Mouse (Mus musculus) thymus, postnatal 0 days (tissue): ENCODE results near the gene Ugt1a5. TPM values are rescaled to one million over a fixed set of nuclear protein-coding genes. Genes with fewer than 3 reads are reported as not detected.
"Not testable (repeated sequence)": the region's sequence is repeated elsewhere in the genome, so short reads cannot be mapped to it uniquely, and the experiment has no call there.

Experiments
- DNase-seq: peaks from one replicate; pipeline ENCODE4 v3.0.0-alpha.2; 2015; ENCODE audit warnings: low spot score
- polyA plus RNA-seq: library from polyadenylated mRNA; unstranded; fragments of >200 nt; fragmentation: Nextera tagmentation; extraction: Ambion mirVana; gene quantifications from 2 replicates; pipeline ENCODE4 v1.2.1, GENCODE M21; 2015

Gene Ugt1a5
- not detected in 2 replicates for polyA plus RNA-seq

GRCm38 (mm10) chr1:88165711-88166110 is at the start of gene Ugt1a5:
TSS of gene Ugt1a5 (plus strand) at chr1:88166012.
- DNase-seq = no peak

DNA sequence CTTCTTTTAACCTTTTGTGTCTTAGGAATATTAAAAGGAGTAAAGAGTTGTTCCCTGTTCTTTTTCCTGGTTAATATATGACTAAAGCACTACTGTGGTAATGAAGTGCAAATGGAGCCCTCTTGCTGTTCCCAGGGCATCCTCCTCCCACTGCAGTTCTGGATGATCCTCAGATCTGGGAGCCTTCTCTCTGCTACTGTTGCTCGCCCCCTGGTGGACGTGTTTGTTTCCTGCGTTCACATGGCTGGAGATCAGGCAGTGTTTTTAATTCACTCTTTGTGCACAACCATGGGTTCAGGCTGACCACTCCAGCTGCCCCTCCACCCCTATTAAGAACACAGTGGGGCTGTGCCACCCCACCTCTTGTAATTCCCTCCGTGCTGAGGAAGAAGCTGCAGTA is 45.3 kb upstream of the Ugt1a5 start:
- DNase-seq = not testable (repeated sequence)

- DNase-seq = not testable (repeated sequence)
Observed at GRCm38 (mm10) chr1:88121521-88121920, 44.3 kb upstream of the Ugt1a5 start.

- DNase-seq = not testable (repeated sequence)
Observed at GRCm38 (mm10) chr1:88125827-88126360, 39.9 kb upstream of the Ugt1a5 start.

DNA sequence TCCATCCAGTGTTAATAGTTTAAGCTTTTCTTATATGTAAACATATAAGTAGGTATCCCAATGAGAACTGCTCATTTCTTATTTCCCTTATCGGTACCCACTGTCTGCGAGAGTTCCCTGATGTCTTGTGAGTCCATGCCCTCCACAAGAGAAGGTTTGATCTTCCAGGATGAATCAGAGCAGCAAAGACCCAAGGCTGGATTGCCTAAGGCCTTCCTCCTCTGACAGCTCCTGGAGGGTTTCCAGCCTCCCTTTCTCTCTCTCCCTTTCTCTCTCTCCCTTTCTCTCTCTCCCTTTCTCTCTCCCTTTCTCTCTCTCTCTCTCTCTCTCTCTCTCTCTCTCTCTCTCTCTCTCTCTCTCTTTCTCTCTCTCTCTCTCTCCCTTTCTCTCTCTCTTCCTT is 36.7 kb upstream of the Ugt1a5 start:
- DNase-seq = not testable (repeated sequence)

GRCm38 (mm10) chr1:88130223-88130622 is 35.6 kb upstream of the Ugt1a5 start:
- not testable (repeated sequence) for DNase-seq

DNA sequence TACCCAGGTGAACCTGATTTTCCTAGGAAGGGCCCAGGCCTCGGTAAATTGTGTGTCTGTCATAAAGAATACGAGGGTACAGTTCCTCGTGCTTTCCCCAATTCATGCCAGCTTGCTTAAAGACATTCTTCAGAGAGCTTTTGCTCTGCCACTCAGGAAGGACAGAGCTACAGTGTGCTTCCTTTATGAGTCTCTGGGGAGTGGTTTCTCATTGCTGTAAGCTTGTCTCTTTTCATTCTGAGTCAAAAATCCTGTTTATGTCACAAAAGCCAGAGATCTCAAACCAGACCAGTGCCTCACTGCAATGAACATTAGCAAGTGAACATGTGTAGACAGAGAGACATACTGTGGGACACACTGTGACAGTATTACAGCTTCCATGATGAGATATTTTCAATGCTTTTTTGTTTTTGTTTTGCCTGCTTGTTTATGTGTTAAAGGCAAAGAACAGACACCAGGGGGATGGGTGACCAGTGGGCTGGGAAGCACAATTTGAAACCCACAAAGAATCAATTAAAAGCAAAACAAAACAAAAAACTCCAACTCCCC is 31.8 kb upstream of the Ugt1a5 start:
- DNase-seq = no peak

GRCm38 (mm10) chr1:88134457-88135011 is 31.3 kb upstream of the Ugt1a5 start, which contains the start of gene Ugt1a6a:
TSS of gene Ugt1a6a (plus strand) at chr1:88134809.
- DNase-seq = not testable (repeated sequence)

DNA sequence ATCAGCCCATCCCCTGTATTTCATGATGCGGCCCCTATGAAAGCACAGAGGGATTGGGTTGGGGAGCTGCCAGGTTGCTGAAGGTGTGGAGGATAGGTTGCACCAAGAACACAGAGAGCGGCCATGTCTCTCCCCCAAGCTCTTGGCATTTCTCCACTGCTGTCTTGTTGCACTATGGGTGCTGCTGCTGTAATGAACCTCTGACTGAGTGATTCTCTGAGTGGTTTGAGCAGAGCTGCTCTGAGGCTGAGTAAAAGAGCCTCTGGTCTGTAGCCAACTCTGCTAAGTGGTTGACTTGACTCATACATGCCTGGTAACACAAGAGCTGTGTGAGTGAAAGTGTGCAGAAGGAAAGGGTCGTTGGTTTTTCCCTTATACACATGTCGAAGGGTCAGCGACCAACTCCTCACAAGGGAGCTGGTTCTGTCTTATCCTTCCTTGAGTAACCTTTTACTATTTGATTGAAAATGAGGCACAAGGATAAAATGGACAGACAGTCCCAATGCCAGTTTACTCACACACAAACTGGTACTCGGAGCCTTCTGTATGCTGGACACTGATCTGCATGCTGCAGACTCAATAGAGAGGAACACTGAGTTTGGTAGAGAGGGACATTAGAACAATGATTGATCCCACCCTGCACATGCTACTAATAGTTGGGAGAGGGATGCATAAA is 30.4 kb upstream of the Ugt1a5 start:
- not testable (repeated sequence) for DNase-seq

- no peak for DNase-seq
Observed at GRCm38 (mm10) chr1:88136646-88137045, 29.2 kb upstream of the Ugt1a5 start.

DNA sequence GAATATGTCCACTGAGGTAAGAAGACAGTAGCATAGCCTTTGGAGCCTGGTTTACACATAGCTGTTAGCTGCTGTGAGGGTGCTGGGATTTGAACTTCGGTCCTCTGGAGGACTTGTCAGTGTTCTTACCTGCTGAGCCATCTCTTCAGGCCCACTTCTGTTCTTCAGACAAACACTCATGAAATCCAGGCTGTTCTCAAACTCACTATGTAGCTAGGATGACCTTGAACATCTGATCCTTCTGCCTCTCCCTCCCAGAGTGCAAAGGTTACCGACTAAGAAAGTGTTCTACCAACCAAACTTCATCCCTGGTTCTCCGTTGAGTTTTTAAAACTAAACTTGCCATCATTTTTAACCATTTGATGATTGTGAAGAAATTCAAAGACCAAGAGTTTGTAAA is 28.5 kb upstream of the Ugt1a5 start:
- DNase-seq = no peak

GRCm38 (mm10) chr1:88138145-88138544 is 27.7 kb upstream of the Ugt1a5 start:
- no peak for DNase-seq

- not testable (repeated sequence) for DNase-seq
Observed at GRCm38 (mm10) chr1:88140492-88140891, 25.3 kb upstream of the Ugt1a5 start.

- peak; percentile 39 for DNase-seq
Observed at GRCm38 (mm10) chr1:88143966-88144675, 21.7 kb upstream of the Ugt1a5 start.

DNA sequence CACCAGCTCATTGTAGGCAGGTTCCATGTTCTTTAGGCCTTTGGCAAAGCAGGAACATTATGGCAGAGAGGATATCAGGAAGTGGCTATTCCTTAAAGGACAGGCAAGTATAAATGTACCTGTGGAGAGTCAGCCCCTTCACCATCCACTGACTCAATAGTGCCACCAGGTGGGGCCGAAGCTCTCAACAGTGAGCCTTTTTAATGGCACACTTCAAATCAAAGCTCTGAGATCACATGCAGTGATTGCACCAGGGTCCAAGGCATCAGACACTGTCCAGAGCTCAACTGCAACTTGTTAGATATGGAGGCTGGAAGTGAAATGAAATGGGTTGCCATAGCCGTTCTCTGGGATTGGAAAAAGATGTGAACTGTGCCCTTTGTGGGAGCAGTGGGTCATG is 20.5 kb upstream of the Ugt1a5 start:
- not testable (repeated sequence) for DNase-seq

DNA sequence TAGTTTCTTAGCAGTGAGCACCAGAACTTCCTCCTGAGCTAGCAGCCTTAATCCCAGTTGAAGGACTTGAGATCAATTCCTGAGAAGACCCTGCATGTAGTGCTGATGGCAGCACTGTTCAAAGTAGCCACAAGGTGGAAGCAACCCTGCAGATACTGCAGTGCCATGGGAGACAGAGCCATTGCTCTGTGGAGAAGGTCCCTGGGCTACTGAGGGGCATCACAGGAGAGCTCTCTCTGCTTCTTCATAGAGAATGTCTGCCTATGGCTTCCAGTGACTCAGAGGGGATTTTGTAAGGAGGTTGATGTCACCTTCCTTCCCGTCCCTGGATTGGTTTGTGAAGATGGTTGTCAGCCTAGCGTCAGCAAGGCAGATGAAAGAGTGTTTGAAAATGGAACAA is 15.7 kb upstream of the Ugt1a5 start:
- not testable (repeated sequence) for DNase-seq

GRCm38 (mm10) chr1:88158430-88158829 is 7.4 kb upstream of the Ugt1a5 start:
- no peak for DNase-seq

- not testable (repeated sequence) for DNase-seq
Observed at GRCm38 (mm10) chr1:88172190-88172589, 6.4 kb downstream of the Ugt1a5 start.

DNA sequence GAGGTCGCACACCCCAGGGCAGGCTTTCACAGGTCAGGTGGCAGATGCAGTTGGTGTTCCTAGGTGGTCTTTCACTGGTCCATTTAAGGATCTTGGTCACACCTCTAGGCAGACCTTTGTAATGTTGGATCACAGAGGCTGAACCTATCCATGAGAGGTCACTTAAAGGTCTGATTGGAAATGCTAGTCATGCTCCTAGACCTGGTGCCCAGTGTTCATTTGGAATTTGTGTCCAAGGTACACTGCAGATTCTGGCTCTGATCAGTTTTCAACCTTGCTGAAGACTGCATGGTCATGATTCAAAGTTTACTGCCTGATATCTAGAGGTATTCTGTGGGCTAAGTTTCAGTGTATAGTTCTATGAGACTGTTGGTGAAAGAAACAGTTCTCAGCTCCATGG is 13.8 kb downstream of the Ugt1a5 start:
- DNase-seq = no peak

DNA sequence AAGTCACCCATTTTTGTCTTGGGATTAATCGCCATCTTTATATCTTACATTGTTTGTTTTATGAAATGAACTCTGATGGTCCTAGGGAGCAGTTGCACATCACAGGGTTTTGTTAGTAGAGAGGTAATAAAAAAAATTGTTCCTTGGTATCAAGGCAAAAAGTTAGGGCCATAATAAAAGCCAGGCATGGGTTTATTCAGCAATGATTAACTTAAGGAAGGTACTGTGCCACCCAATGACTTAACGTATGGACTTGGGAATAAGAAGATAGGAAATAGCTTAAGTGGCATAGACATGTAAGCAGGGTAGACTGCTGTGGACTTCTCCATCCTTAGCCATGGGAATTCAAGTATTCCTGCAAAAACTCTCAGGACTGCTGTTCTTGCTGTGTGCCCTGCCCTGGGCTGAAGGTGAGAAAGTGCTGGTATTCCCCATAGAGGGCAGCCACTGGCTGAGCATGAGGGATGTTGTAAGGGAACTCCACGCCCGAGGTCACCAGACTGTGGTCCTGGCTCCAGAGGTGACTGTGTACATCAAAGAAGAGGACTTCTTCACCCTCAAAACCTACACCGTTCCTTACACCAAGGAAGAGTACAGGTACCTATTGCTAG is 20.6 kb downstream of the Ugt1a5 start:
- no peak for DNase-seq

GRCm38 (mm10) chr1:88192136-88192535 is 26.3 kb downstream of the Ugt1a5 start:
- no peak for DNase-seq
